Mouse (Mus musculus) neural tube, embryonic 10.5 days (tissue): ENCODE measurements around the gene Tph2.
"Not testable (repeated sequence)": the region's sequence is repeated elsewhere in the genome, so short reads cannot be mapped to it uniquely, and the experiment has no call there.

Source experiments
- DNase-seq: peaks from one replicate; pipeline ENCODE4 v3.0.0-alpha.2; 2017; ENCODE audit warnings: low spot score; ENCODE audit errors: extremely low spot score

Gene Tph2

GRCm38 (mm10) chr10:115184697-115185096 lies at the start of gene Tph2:
TSS of gene Tph2 (minus strand) at chr10:115185022.
- peak; percentile 75 for DNase-seq

GRCm38 (mm10) chr10:115233798-115234197 lies 49.0 kb upstream of the Tph2 start:
- no peak for DNase-seq

DNA sequence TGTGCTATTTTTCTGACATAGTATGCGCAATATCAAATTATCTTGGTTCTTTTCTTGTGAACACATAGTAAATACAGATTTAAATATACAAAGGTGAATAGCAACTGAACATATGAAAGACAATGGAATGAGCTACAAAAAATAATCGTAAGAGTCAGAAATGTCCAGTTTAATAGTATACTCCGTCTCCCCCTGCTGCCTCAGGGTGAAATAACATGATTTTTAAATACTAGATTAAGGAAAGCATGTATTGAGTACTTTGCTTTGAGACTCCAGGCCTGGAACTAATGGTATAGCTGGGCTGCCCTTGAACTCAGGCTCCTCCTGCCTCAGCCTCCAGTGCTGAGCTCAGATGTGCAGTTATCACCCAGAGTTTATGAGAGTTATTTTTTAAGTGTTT lies 47.7 kb upstream of the Tph2 start:
- no peak for DNase-seq

GRCm38 (mm10) chr10:115229023-115229422 lies 44.2 kb upstream of the Tph2 start:
- DNase-seq: no peak

GRCm38 (mm10) chr10:115226586-115226985 lies 41.8 kb upstream of the Tph2 start:
- no peak for DNase-seq

DNA sequence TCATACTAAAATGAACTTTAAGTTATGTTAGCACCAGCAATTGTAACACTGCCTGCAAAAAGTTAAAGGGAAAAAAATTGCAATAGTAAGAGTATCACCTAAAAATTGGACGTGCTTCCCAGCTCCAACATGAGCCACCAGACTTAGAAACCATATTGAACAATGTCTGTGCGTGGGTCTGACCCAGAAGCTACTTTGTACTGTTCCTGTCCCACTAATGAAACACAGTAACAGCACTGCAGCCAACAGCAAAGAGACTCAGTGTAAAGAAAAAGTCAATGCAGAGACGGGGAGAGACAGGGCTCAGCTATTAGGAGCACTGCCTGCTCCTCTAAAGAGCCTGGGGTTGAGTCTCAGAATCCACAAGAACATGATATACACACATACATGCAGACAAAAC lies 39.0 kb upstream of the Tph2 start:
- no peak for DNase-seq

DNA sequence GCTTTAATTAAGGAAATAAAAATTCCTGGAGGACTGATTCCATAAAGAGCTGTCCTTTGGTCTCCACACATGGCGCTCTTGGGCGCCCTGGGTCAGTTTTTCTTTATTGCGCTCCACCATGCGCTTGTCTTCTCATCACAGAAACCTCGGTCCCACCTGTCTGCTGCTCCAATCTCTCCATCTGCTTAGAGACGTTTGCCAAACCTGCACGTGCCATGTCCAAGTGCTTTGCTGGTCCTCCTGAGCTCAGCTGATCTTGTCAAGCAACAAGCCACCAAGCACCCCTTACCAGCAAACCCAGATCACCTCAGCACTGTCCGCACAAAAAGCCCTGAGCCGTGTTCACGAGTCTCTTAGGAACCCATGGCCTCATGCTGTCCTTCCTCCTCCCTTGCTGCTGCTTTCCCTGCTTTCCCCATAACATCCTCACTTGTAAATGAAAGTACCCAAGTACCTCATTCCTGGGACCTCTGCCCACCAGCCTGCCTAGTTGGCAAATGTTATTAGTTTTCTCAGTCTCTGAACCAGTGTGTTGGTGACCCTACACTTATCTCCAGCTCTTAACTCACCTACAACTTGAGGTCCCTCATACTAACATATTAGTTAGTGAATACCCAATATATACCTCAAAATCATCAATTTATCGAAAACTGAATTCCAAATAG lies 28.2 kb upstream of the Tph2 start:
- no peak for DNase-seq

GRCm38 (mm10) chr10:115205825-115206224 lies 21.0 kb upstream of the Tph2 start:
- DNase-seq: no peak

DNA sequence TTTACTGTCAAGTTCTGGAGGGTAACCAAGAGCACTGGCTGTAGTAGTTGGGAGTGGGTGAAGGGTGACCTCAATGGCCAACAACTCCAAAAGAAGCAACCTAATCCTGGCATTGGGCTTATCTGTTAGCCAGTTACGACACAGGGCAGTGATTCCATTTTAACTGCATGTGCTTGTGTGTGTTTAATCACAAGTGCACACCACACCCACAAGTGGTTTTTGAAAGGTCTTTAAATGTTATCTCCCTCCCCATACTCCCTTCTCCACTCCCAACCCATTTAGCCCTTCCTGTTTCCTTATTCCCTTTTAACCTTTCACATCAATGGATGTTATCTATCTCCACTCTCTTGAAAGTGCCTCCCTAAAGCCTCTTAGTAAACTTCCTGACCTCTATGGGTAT lies 20.5 kb upstream of the Tph2 start:
- DNase-seq: no peak

GRCm38 (mm10) chr10:115191214-115191613 lies 6.4 kb upstream of the Tph2 start:
- DNase-seq: no peak

- no peak for DNase-seq
Measured at GRCm38 (mm10) chr10:115187390-115187789, 2.6 kb upstream of the Tph2 start.

GRCm38 (mm10) chr10:115181034-115181433 lies 3.8 kb downstream of the Tph2 start:
- DNase-seq: no peak

- DNase-seq: not testable (repeated sequence)
Measured at GRCm38 (mm10) chr10:115178019-115178418, 6.8 kb downstream of the Tph2 start.

- no peak for DNase-seq
Measured at GRCm38 (mm10) chr10:115175591-115175991, 9.2 kb downstream of the Tph2 start.

DNA sequence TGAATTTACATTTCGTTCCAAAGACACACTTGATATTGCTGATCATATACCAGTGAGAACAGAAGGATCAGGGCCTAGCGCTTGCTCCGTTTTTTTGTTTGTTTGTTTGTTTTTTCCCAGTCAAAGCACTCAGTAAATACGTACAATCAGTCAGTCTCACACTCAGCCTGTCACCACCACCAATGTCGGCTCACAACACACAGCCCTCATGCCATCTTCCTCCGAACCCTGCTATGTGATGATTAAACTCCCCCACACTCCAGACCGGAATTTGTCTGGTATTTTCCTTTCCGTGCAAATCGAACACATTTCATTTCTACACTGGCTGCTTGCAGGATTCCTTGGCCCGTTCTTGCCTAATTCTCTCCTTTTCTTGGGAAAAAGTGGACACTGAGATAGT lies 11.5 kb downstream of the Tph2 start:
- DNase-seq: no peak

DNA sequence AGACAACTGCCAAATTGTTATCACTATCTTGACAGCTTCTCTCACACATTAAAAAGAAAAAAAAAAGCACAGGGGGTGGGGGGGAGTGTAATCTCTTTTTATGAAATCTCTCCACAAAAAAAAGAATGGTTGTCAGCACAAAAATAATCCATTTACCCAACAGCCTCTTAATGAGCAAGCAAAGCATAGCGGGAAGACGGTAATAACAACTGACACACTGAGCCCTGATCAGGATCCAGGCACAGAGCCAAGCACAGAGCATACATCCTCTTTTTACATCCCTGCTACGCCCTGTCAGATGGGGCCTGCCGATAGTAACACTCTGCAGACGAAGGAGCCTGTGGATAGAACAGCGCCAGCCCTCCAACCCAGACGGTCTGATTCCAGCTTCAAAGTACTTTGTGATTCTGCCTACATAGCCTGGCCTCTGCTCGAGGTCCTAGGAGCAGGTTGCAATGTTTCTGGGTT lies 13.4 kb downstream of the Tph2 start:
- DNase-seq: no peak

DNA sequence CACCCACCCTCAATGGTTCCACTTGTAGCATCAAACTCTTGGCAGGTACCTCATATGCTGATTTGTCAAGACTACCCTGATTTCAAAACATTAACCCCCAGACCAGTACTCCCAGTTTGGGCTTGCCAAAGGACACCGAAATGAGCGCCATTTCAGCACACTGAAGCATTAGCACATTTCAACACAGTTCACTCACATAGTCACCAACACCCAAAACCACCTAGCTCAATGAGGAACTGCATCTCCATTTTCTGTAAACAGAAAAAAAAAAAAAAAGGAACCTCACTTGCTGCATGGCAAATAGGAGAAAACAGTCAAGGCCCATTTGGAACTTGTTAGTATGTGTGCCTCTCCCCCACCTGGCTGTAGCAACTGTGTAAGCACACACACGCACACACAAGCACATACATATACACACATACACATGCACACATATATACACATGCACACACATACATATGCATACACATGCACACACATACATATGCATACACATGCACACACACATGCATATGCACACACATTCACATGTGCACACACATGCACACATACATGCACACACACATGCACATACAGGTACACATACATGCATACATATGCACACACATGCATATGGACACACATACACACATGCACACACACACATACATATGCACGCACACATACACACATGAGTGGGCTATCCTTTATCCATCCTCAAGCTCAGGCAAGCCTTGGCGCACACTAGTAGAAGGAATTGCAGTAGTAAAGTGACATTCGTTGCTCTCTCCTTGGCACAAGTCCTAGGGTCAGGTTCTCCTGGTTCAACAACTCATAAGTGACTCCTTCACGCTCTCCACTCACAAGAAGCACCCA lies 14.1 kb downstream of the Tph2 start:
- DNase-seq: no peak

- DNase-seq: peak; percentile 16
Measured at GRCm38 (mm10) chr10:115169410-115169809, 15.4 kb downstream of the Tph2 start.

DNA sequence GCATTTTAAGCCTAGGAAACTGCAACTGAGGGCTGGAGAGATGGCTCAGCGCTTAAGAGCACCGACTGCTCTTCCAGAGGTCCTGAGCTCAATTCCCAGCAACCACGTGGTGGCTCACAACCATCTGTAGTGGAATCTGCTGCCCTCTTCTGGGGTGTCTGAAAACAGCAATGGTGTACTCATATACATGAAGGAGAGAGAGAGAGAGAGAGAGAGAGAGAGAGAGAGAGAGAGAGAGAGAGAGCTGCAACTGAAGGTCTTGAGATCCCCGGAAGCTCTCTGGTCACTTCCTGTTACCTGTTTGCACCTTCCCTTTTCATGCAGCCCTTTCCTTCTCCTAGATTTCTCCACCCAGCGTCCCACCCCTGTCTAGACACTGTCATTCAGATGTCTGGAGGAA lies 24.5 kb downstream of the Tph2 start:
- no peak for DNase-seq

GRCm38 (mm10) chr10:115147308-115147707 lies 37.5 kb downstream of the Tph2 start:
- DNase-seq: no peak

- no peak for DNase-seq
Measured at GRCm38 (mm10) chr10:115146257-115146898, 38.4 kb downstream of the Tph2 start.

DNA sequence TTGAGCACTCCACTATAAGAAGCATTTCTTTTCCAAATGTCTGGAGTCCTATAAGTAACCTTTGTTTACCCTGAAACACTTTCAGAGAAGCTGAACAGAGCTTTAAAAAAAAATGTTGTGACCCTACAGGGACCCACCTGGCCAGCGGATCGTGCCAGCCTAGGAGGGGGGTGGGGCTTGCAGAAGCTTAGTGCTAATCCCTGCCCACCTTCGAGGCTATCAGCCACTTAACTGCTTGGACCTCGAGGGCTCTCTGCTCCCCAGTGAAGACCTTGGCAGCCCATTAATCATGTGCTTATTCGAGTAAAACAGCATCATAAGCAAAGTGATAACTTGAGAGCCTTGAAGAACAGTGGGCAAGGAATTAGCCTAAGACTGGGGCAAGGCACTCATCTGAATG lies 40.3 kb downstream of the Tph2 start:
- no peak for DNase-seq
